Mouse (Mus musculus) retina, adult 2 months (tissue): Measurements from ENCODE around the gene H60b.
"Not testable (repeated sequence)": the region's sequence is repeated elsewhere in the genome, so short reads cannot be mapped to it uniquely, and the experiment has no call there.

Experiments
- DNase-seq: peaks from one replicate; pipeline ENCODE4 v3.0.0-alpha.2; 2012; ENCODE audit warnings: low read depth, low spot score

The H60b gene

GRCm38 (mm10) chr10:22165328-22166003 is 7.1 kb downstream of the H60b start:
- DNase-seq: not testable (repeated sequence)

GRCm38 (mm10) chr10:22166025-22166424 is 7.6 kb downstream of the H60b start:
- DNase-seq: not testable (repeated sequence)

GRCm38 (mm10) chr10:22167061-22167460 is 8.7 kb downstream of the H60b start:
- DNase-seq: not testable (repeated sequence)

- DNase-seq: not testable (repeated sequence)
These were observed 10.7 kb downstream of the H60b start for GRCm38 (mm10) chr10:22169116-22169515.

- DNase-seq: not testable (repeated sequence)
These were observed 14.3 kb downstream of the H60b start for GRCm38 (mm10) chr10:22172431-22173334.

GRCm38 (mm10) chr10:22173335-22174189 is 15.2 kb downstream of the H60b start:
- DNase-seq: not testable (repeated sequence)

GRCm38 (mm10) chr10:22174190-22174487 is 15.8 kb downstream of the H60b start:
- DNase-seq: not testable (repeated sequence)

- not testable (repeated sequence) for DNase-seq
These were observed 18.1 kb downstream of the H60b start for GRCm38 (mm10) chr10:22176515-22176914.

GRCm38 (mm10) chr10:22191035-22191434 is 32.6 kb downstream of the H60b start:
- DNase-seq: not testable (repeated sequence)

GRCm38 (mm10) chr10:22201352-22201751 is 43.0 kb downstream of the H60b start:
- not testable (repeated sequence) for DNase-seq

GRCm38 (mm10) chr10:22202784-22203583 is 44.6 kb downstream of the H60b start:
- not testable (repeated sequence) for DNase-seq

- not testable (repeated sequence) for DNase-seq
These were observed 48.1 kb downstream of the H60b start for GRCm38 (mm10) chr10:22206443-22206842.

GRCm38 (mm10) chr10:22212012-22212696 is 53.8 kb downstream of the H60b start:
- DNase-seq: not testable (repeated sequence)

GRCm38 (mm10) chr10:22223474-22224349 is 65.3 kb downstream of the H60b start:
- DNase-seq: not testable (repeated sequence)

GRCm38 (mm10) chr10:22265060-22265459 is 106.7 kb downstream of the H60b start:
- DNase-seq: no peak

GRCm38 (mm10) chr10:22270879-22271786 is 112.7 kb downstream of the H60b start:
- DNase-seq: not testable (repeated sequence)

- DNase-seq: not testable (repeated sequence)
These were observed 114.7 kb downstream of the H60b start for GRCm38 (mm10) chr10:22272914-22273683.
